Mouse (Mus musculus) lung, adult 2 months (tissue): ENCODE data around the gene Fbxw11. TPM values are rescaled to one million over a fixed set of nuclear protein-coding genes. Genes with fewer than 3 reads are reported as not detected.

ENCODE experiments used
- DNase-seq: peaks from one replicate; pipeline ENCODE4 v3.0.0; 2022
- H3K4me1 ChIP-seq: fragments of 200-500 bp; 2 replicates; pipeline ENCODE4 v1.6.1; 2011; ENCODE audit warnings: low read length; ENCODE audit not compliant: control insufficient read depth, insufficient read depth
- H3K4me3 ChIP-seq: fragments of 200-500 bp; replicated peaks from 2 replicates; pipeline ENCODE3; 2011; ENCODE audit warnings: low read depth, mild to moderate bottlenecking, control low read depth, low read length; ENCODE audit errors: extremely low read depth
- CTCF ChIP-seq: fragments of 200-500 bp; IDR thresholded peaks from 2 replicates; pipeline ENCODE4 v1.5.1; 2011; ENCODE audit warnings: mild to moderate bottlenecking, low read length, control low read depth; ENCODE audit not compliant: insufficient read depth
- POLR2A ChIP-seq: fragments of 200-500 bp; IDR thresholded peaks from 2 replicates; pipeline ENCODE4 v1.6.1; 2011; ENCODE audit warnings: low read depth, mild to moderate bottlenecking, control low read depth, low read length, borderline replicate concordance; ENCODE audit errors: extremely low read depth
- WGBS: fragments of 180-500 bp; shearing (Covaris S2); methylation state at CpG from one replicate; pipeline ENCODE4 v1.1.7; 2018; 5-methylcytosine and 5-hydroxymethylcytosine counted together
- polyA plus RNA-seq: library from polyadenylated mRNA; depleted of rRNA; stranded (reverse); fragments of >200 nt; gene quantifications from 2 replicates; pipeline ENCODE4 v1.2.3, GENCODE M21; 2012; rRNA removed

The Fbxw11 gene
- polyA plus RNA-seq, 1 experiment = 49.2 TPM

DNA sequence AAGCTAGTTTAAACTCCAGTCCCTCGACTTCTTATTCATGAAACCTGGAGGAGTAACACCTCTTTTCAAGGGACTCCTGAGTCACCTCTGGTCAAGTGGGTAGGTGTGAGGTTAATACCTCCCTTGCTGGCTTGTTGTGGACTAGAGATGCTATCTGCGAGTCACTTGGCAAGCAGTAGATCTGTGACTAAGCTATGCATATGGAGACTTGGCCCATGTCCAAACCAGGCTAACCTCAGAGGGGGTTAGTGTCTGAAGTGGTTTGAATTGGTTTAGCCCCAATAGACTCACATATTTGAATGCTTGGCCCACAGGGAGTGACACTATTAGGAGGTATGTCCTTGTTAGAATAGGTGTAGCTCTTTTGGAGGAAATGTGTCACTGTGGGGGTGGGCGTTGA is 120.2 kb downstream of the Fbxw11 start:
- WGBS = 55% methylated on average over 3 of the region's 3 CpGs
- no peak for DNase-seq
- Histone ChIP-seq H3K4me3 (no peak overlapping the region), H3K4me1 (no peaks in the 10 kb centered on the region)
- no peak for TF ChIP-seq CTCF
- TF ChIP-seq POLR2A = no peak

DNA sequence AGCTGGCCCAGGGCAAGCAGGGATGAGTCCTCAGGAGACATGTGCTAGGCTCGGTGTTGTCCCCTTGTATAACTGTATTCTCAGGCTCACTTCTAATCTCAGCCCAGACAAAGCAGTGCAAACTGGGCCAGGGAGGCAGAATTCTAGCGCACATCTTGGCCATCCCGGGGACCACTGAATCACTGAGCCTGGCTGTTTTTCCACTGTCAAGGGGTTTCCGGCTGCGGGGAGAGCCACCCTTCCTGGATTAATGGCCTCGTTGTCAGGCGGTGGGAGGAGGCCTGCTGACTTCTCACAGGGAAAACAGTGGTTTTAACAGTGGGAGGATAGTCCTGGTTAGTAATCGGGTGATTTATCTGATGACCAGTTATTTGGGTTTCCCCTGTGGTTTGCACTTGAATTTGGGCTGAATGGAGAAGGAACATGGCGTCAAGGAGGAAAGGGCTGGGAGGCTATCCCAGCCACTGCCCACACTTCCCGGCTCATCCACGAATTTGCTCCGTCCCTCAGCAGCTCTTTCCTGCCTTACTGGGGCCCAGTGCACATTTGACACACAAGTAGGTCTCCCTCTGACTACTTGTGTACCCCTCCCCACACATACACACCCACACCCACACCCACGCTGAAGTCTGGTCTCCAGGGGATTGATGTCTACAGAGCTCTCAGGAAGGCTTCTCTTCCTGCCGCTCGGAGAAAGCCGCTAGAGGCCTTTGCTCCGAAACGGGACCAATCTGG is 125.1 kb downstream of the Fbxw11 start:
- TF ChIP-seq CTCF (no peak), POLR2A (no peak)
- Histone ChIP-seq H3K4me3 (no peak overlapping the region), H3K4me1 (no peaks in the 10 kb centered on the region)
- WGBS = 65% methylated on average over 18 of the region's 18 CpGs
- no peak for DNase-seq

DNA sequence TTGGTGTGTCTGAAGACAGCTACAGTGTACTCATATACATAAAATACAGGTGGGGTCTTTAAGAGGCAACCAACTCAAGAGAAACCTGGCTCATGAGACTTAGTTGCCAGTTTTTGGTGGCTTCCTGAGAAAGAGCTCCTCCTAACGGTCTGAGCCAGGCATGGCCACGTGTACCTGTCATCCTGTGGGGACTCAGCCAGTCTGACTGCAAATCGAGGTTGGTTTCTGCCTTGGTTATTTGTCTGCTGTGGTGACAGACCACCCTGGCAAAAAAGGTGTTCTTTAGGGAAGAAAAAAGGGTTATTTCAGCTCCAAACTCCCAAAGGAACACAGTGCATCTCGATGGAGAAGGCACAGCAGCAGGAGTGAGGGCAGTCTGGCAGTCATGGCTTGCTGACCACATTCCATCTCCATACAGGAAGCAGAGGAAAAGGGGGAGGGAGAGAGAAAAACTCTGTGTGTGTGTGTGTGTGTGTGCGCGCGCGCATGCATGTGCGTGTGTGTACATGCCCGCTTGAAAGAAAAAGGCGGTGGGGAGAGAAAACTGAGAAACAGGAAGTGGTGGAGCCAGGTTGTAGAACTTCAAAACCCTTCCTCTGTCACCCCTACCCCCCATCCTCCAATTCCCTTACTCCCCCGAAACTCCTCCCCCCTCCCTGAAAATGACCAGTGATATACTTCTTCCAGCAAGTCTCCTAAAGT is 126.3 kb downstream of the Fbxw11 start:
- 65% methylated on average over 12 of the region's 12 CpGs for WGBS
- Histone ChIP-seq H3K4me3 (no peak overlapping the region), H3K4me1 (no peaks in the 10 kb centered on the region)
- TF ChIP-seq POLR2A = no peak
- TF ChIP-seq CTCF = peak; percentile 34
- no peak for DNase-seq

DNA sequence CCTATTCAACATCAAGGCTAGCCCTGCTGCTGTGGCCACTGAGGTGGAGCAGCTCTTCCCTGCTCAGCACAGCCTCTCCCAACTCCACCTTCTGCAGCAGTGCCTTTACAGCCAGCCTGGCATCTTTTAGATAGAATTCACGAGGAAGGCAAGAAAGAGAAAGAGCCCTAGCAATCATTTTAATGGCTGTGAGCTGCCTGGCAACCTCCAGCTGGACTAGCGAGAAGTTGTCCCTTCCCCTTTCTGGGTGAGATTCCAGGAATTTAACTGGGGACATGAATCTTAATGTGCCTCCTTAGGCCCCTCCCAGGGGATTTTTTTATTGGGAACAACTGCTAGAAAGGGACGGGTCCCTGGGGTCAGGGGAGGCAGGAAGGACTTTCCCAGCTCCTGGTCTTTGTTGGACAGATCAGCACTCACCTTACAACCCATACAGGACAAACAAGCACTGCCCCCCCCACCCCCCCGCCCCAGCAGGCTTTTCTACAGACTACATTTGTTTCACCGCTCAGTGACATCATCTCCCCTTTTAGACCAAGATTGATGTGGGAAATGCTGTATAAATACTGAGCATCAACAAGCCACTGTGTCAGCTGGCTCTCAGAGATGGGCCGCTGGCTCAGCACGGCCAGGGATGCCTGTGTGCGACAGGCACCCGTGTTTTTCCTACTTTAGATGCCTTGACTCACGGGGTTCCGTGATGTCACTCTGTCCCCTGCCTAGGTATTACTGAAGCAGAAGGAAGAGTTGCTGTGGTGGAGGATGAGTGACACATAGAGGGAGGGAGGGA is 138.4 kb downstream of the Fbxw11 start:
- TF ChIP-seq POLR2A = no peak
- TF ChIP-seq CTCF = no peak
- no peak for DNase-seq
- Histone ChIP-seq H3K4me1 (no peaks in the 10 kb centered on the region), H3K4me3 (no peak overlapping the region)
- WGBS = 30% methylated on average over 11 of the region's 11 CpGs

DNA sequence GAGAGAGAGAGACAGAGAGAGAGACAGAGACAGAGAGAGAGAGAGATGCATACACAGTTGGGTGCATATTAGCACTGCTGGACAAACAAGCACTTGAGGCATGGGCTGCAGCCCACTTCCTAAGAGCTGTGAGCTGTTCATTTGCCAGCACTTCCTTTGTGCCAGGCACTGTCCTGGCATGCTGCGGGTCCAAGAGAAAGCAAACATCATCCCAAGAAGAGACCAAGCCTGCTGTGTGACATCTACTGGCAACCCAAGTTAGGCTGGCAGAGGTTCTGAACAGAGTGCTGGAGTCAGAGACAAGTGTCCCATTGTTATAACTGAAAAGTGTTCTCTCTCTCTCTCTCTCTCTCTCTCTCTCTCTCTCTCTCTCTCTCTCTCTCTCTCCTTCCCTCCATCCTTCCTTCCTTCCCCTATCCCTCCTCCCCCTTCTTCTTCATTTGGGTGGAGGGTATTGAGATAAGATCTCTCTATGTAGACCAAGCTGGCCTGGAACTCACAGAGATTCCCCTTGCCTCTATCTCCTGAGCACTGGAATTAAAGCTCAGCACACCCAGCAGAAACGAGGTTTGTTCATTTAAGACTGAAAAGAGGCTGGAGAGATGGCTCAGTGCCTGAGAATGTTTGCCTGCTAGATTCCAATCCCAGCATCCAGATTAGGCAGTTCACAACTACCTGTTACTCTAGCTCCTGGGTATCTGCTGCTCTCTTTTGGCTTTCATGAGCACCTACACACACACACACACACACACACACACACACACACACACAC is 139.3 kb downstream of the Fbxw11 start:
- TF ChIP-seq CTCF (no peak), POLR2A (no peak)
- Histone ChIP-seq H3K4me3 (no peak overlapping the region), H3K4me1 (no peaks in the 10 kb centered on the region)
- no peak for DNase-seq
- WGBS = 30% methylated on average over 2 of the region's 2 CpGs

DNA sequence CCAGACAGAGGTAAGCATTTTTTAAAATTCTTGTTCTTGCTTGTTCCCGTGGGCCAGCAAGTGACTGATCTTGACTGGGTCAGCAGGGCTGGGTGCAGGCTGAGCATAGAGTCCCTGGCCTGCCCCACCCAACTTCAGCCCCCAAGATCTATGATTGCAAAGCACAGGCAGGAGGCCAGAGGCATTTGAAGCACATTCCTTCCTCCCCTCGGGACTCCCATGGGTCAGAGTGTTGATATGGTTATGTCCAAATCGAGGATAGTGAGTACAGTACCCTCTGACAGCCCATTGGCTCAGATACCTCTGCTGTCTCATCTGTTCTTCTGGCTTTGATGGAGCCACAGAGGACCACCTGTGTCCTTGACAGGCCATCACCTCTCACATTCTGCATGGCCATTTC is 140.2 kb downstream of the Fbxw11 start:
- Histone ChIP-seq H3K4me3 (no peak overlapping the region), H3K4me1 (no peaks in the 10 kb centered on the region)
- TF ChIP-seq CTCF = no peak
- TF ChIP-seq POLR2A = no peak
- 28% methylated on average over 3 of the region's 3 CpGs for WGBS
- no peak for DNase-seq

DNA sequence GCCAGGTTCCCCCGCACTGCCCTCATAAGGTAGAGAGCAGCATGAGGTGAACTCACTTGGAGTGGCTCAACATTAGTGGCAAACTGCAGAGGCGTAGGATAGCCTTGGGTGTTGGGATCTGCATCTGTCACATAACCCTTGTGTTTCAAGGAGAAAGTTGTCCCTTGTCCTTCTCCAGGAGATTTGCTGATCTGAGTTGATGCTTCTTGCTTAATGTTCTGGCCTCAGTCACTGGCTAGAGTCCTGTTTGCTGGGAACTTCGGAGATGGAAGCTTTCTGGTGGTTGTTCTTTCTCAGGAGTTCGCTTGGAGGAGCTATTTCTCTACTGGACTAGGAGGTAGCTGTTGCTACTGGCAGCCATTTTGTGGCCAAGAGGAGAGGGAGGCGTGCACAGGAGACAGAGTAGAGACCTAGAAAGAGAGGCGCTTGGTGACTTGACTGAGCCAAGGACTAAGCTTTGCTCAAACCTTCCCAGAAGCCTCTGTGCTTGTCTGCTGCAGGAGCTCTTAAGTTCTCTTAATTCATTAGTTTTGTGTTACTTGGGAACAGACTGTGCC is 143.1 kb downstream of the Fbxw11 start:
- 80% methylated on average over 6 of the region's 6 CpGs for WGBS
- no peaks in the 10 kb centered on the region for H3K4me1 ChIP-seq
- no peak for DNase-seq

DNA sequence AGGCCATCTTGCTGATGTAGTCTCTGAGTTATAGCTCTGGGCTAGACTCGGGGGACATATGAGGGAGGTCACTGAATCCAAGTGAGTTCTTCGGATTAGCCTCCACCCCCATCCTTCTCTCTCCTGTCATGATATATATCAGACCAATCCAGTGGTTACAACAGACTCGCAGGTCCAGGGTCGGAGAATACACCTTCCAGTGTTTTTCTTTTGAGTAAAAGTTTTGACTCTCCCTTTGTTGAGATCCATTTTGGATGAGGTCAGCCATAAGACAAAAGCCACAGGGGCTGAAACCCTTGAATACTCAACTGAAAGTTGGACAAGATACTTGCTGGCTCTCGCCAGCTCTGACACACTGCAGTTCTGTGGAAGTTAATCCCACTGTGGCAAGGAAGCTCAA is 143.7 kb downstream of the Fbxw11 start:
- no peak for DNase-seq
- 83% methylated on average over 5 of the region's 5 CpGs for WGBS
- TF ChIP-seq CTCF (no peak), POLR2A (no peak)
- Histone ChIP-seq H3K4me1 (no peaks in the 10 kb centered on the region), H3K4me3 (no peak overlapping the region)

More for the DNA sequence above, 143.1 kb downstream of the Fbxw11 start:
- H3K4me3 ChIP-seq = no peak overlapping the region
- TF ChIP-seq POLR2A = no peak
- no peak for TF ChIP-seq CTCF

DNA sequence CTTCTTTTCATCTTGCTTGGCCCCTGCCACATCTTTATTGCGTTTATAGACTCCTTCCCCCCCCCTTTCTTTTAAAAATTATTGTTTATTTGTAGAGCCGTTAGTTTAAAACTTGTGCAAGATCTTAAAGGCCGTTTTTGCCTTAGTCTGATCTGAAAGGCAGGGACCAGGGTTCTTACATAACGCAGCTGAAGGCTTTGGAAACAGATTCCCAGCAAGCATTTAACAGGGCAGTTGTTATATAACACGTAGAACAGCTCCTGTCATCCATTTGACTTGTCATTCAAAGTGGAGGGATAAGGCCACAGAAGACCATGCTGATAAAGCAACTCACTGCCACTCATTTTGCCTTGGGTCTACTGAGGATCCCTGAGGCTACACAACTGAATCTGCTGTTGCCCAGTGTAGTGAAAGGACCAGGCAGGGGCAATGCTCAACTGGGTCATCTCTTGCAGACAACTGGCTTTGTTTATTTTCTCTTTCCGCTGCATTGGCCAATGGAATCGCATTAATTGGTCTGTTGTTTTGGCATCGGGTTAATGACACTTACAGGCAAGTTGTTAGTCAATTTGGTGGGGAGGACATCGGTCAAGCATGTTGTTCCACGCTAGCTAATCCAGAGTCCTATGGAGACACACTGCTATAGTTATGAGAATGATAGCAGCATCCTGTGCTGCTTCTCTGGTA is 152.4 kb downstream of the Fbxw11 start:
- Histone ChIP-seq H3K4me1 (no peaks in the 10 kb centered on the region), H3K4me3 (no peak overlapping the region)
- DNase-seq = no peak
- no peak for TF ChIP-seq CTCF
- TF ChIP-seq POLR2A = no peak
- WGBS = 41% methylated on average over 10 of the region's 10 CpGs

Other genes starting within 250 kb of the Fbxw11 start
- 8.8 and 11.8 TPM in 2 replicates for gene Ubtd2, start 187.4 kb upstream of the Fbxw11 start, polyA plus RNA-seq
- gene Efcab9, start 110.6 kb upstream of the Fbxw11 start, polyA plus RNA-seq = not detected in 2 replicates
- 19.4 and 22.8 TPM in 2 replicates for gene Stk10, start 109.4 kb upstream of the Fbxw11 start, polyA plus RNA-seq
- not detected in 2 replicates for gene Smim23, start 181.9 kb downstream of the Fbxw11 start, polyA plus RNA-seq